Mouse (Mus musculus): ENCODE measurements around the gene Katnal1. TPM values are rescaled to one million over a fixed set of nuclear protein-coding genes. Genes with fewer than 3 reads are reported as not detected.
A peak's percentile ranks its signal among the peaks of the same experiment; 100 is the strongest.

The Katnal1 gene
- 10 to 100 TPM in 3 of 4 experiments, 1 to 10 TPM in 1; 9.6 to 19.8 (median 13.2) TPM for total RNA-seq (2022)

GRCm38 (mm10) chr5:148929116-148929449 is at the start of gene Katnal1:
Katnal1 (minus strand) TSS chr5:148929320.
- DNase-seq = no peak

- no peak for DNase-seq
Measured at GRCm38 (mm10) chr5:148978458-148979165, 49.5 kb upstream of the Katnal1 start.

GRCm38 (mm10) chr5:148977698-148978457 is 48.8 kb upstream of the Katnal1 start:
- no peak for DNase-seq

GRCm38 (mm10) chr5:148976876-148977275 is 47.8 kb upstream of the Katnal1 start:
- no peak for DNase-seq

GRCm38 (mm10) chr5:148975035-148975434 is 45.9 kb upstream of the Katnal1 start:
- DNase-seq = no peak

GRCm38 (mm10) chr5:148973019-148973668 is 44.0 kb upstream of the Katnal1 start:
- peak; percentile 92 for DNase-seq

GRCm38 (mm10) chr5:148972167-148972566 is 43.0 kb upstream of the Katnal1 start:
- no peak for DNase-seq

- DNase-seq = no peak
Measured at GRCm38 (mm10) chr5:148969648-148970047, 40.5 kb upstream of the Katnal1 start.

- DNase-seq = no peak
Measured at GRCm38 (mm10) chr5:148968958-148969576, 39.9 kb upstream of the Katnal1 start.

GRCm38 (mm10) chr5:148968179-148968578 is 39.1 kb upstream of the Katnal1 start:
- no peak for DNase-seq

GRCm38 (mm10) chr5:148966395-148966794 is 37.3 kb upstream of the Katnal1 start:
- no peak for DNase-seq

GRCm38 (mm10) chr5:148965691-148966333 is 36.7 kb upstream of the Katnal1 start:
- DNase-seq = peak; percentile 78

GRCm38 (mm10) chr5:148965089-148965591 is 36.0 kb upstream of the Katnal1 start:
- DNase-seq = no peak

- peak; percentile 48 for DNase-seq
Measured at GRCm38 (mm10) chr5:148964251-148964650, 35.1 kb upstream of the Katnal1 start.

- no peak for DNase-seq
Measured at GRCm38 (mm10) chr5:148960211-148960610, 31.1 kb upstream of the Katnal1 start.

- DNase-seq = peak; percentile 74
Measured at GRCm38 (mm10) chr5:148959068-148959990, 30.2 kb upstream of the Katnal1 start.

GRCm38 (mm10) chr5:148958355-148958754 is 29.2 kb upstream of the Katnal1 start:
- DNase-seq = no peak

- no peak for DNase-seq
Measured at GRCm38 (mm10) chr5:148956898-148957535, 27.9 kb upstream of the Katnal1 start.

- DNase-seq = no peak
Measured at GRCm38 (mm10) chr5:148956091-148956490, 27.0 kb upstream of the Katnal1 start.

- no peak for DNase-seq
Measured at GRCm38 (mm10) chr5:148955575-148955974, 26.5 kb upstream of the Katnal1 start.

Data from adrenal gland, adult 8-10 months (tissue).